Mouse (Mus musculus): ENCODE data around the gene Pdcd11.
"Not testable (repeated sequence)": the region's sequence is repeated elsewhere in the genome, so short reads cannot be mapped to it uniquely, and the experiment has no call there.

The Pdcd11 gene

GRCm38 (mm10) chr19:47128835-47129234 is 38.3 kb downstream of the Pdcd11 start:
- no peak for DNase-seq

GRCm38 (mm10) chr19:47130551-47131125 is 40.1 kb downstream of the Pdcd11 start:
- DNase-seq, result no peak

- no peak for DNase-seq
These were observed 42.6 kb downstream of the Pdcd11 start for GRCm38 (mm10) chr19:47133161-47133560.

- no peak for DNase-seq
These were observed 45.0 kb downstream of the Pdcd11 start for GRCm38 (mm10) chr19:47135568-47135967.

- no peak for DNase-seq
These were observed 45.6 kb downstream of the Pdcd11 start for GRCm38 (mm10) chr19:47136170-47136569.

GRCm38 (mm10) chr19:47137051-47137581 is 46.5 kb downstream of the Pdcd11 start:
- peak; percentile 40 to 50 for DNase-seq

- DNase-seq, result peak; percentile 34 to 37
These were observed 47.3 kb downstream of the Pdcd11 start, which contains the start of gene Calhm2 for GRCm38 (mm10) chr19:47137771-47138421. Calhm2 (minus strand) TSS chr19:47138294.

- not testable (repeated sequence) for DNase-seq
These were observed 49.0 kb downstream of the Pdcd11 start for GRCm38 (mm10) chr19:47139611-47140010.

- DNase-seq, result no peak
These were observed 51.9 kb downstream of the Pdcd11 start for GRCm38 (mm10) chr19:47142438-47142837.

- DNase-seq, result no peak
These were observed 53.6 kb downstream of the Pdcd11 start, which contains the start of gene Calhm1 for GRCm38 (mm10) chr19:47144154-47144553. Calhm1 (minus strand) TSS chr19:47144254.

GRCm38 (mm10) chr19:47148267-47148847 is 57.8 kb downstream of the Pdcd11 start:
- no peak for DNase-seq

GRCm38 (mm10) chr19:47149854-47150253 is 59.3 kb downstream of the Pdcd11 start:
- DNase-seq, result no peak

GRCm38 (mm10) chr19:47151332-47152061 is 60.9 kb downstream of the Pdcd11 start:
- peak; percentile 65 to 78 for DNase-seq

GRCm38 (mm10) chr19:47152062-47152369 is 61.4 kb downstream of the Pdcd11 start:
- DNase-seq, result no peak

GRCm38 (mm10) chr19:47153767-47154166 is 63.2 kb downstream of the Pdcd11 start:
- DNase-seq, result no peak

GRCm38 (mm10) chr19:47157664-47158063 is 67.1 kb downstream of the Pdcd11 start, which contains the start of gene Calhm3:
Calhm3 (minus strand) TSS chr19:47157764.
- DNase-seq, result no peak

GRCm38 (mm10) chr19:47161669-47162068 is 71.1 kb downstream of the Pdcd11 start:
- DNase-seq, result no peak

GRCm38 (mm10) chr19:47163176-47163744 is 72.7 kb downstream of the Pdcd11 start:
- peak in 1 of 2 experiments; percentile 42 for DNase-seq

- no peak for DNase-seq
These were observed 76.2 kb downstream of the Pdcd11 start for GRCm38 (mm10) chr19:47166758-47167157.

- DNase-seq, result peak in 1 of 2 experiments; percentile 11
These were observed 77.1 kb downstream of the Pdcd11 start for GRCm38 (mm10) chr19:47167617-47168214.

GRCm38 (mm10) chr19:47168223-47168622 is 77.7 kb downstream of the Pdcd11 start:
- peak; percentile 50 to 69 for DNase-seq

- DNase-seq, result peak; percentile 94 to 97
These were observed 78.3 kb downstream of the Pdcd11 start for GRCm38 (mm10) chr19:47168793-47169412.

Data from cerebellum, postnatal 10 days (tissue).